In genomic region chr7:126340206-126340618, GRCm38 (mm10) we compare ENCODE assay signal across 11 mouse cellular contexts. TPM values are rescaled to one million over a fixed set of nuclear protein-coding genes. Genes with fewer than 3 reads are reported as not detected.
A peak's percentile ranks its signal among the peaks of the same experiment; 100 is the strongest.
DNase-seq lines count a peak whose midpoint lies in the region; ATAC-seq lines count a peak whose summit lies in the region.
"Had no signal": no experiment of that assay in that cellular context is flagged by ENCODE, and none has a peak within 500 bp of the region (broad histone marks: within the 10 kb centered on the region; RNA-seq: fewer than 3 reads in every experiment).

No protein-coding gene starts in this region.

- no peak overlapping the region for H3K27ac ChIP-seq in kidney, embryonic 14.5 days (ENCODE audit: low read depth, low read length)
- H3K27ac ChIP-seq in stomach, embryonic 15.5 days = no peak overlapping the region
- no peak overlapping the region for H3K27ac ChIP-seq in forebrain, embryonic 10.5 days
- H3K27ac ChIP-seq: forebrain, embryonic 13.5 days; neural tube, embryonic 13.5 days had no signal

- no peaks in the 10 kb centered on the region for H3K9me3 ChIP-seq in megakaryocyte, embryonic 14.5 days
- H3K9me3 ChIP-seq in kidney, embryonic 14.5 days (ENCODE audit: control insufficient read depth, low read length) = no peaks in the 10 kb centered on the region
- H3K9me3 ChIP-seq in stomach, embryonic 15.5 days = no peaks in the 10 kb centered on the region
- no peaks in the 10 kb centered on the region for H3K9me3 ChIP-seq in forebrain, embryonic 10.5 days
- H3K9me3 ChIP-seq: forebrain, embryonic 13.5 days; neural tube, embryonic 13.5 days had no signal

- peak overlapping the region; percentile 68 for H3K4me3 ChIP-seq in megakaryocyte, embryonic 14.5 days (replicated peaks)
- no peak overlapping the region for H3K4me3 ChIP-seq in kidney, embryonic 14.5 days (ENCODE audit: low read length)
- H3K4me3 ChIP-seq in stomach, embryonic 15.5 days (replicated peaks) = no peak overlapping the region
- no peak overlapping the region for H3K4me3 ChIP-seq in forebrain, embryonic 10.5 days
- H3K4me3 ChIP-seq: forebrain, embryonic 13.5 days; neural tube, embryonic 13.5 days had no signal

- no peak overlapping the region for H3K4me2 ChIP-seq in kidney, embryonic 14.5 days (replicated peaks; ENCODE audit: low read depth, low read length)
- H3K4me2 ChIP-seq in stomach, embryonic 15.5 days = no peak overlapping the region
- H3K4me2 ChIP-seq: forebrain, embryonic 13.5 days; neural tube, embryonic 13.5 days had no signal

- H3K9ac ChIP-seq in kidney, embryonic 14.5 days (ENCODE audit: low read depth, low read length) = no peak overlapping the region
- H3K9ac ChIP-seq in stomach, embryonic 15.5 days = no peak overlapping the region
- H3K9ac ChIP-seq: forebrain, embryonic 13.5 days; neural tube, embryonic 13.5 days had no signal

- 57% methylated on average over 6 of the region's 6 CpGs for WGBS in kidney, embryonic 14.5 days
- 67% methylated on average over 6 of the region's 6 CpGs for WGBS in stomach, embryonic 15.5 days
- WGBS in forebrain, embryonic 10.5 days = 75% methylated on average over 6 of the region's 6 CpGs

- H3K27me3 ChIP-seq in megakaryocyte, embryonic 14.5 days (replicated peaks) = no peaks in the 10 kb centered on the region
- H3K27me3 ChIP-seq in kidney, embryonic 14.5 days (ENCODE audit: control insufficient read depth, insufficient read depth, low read length) = no peaks in the 10 kb centered on the region
- H3K27me3 ChIP-seq in stomach, embryonic 15.5 days (replicated peaks) = no peaks in the 10 kb centered on the region
- H3K27me3 ChIP-seq in forebrain, embryonic 10.5 days (ENCODE audit: poor library complexity, severe bottlenecking) = no peaks in the 10 kb centered on the region
- H3K27me3 ChIP-seq: forebrain, embryonic 13.5 days; neural tube, embryonic 13.5 days had no signal

- ATAC-seq in megakaryocyte, adult 5-6 weeks (ENCODE audit: poor library complexity, severe bottlenecking) = no peak
- ATAC-seq in common myeloid progenitor, adult 5-6 weeks (replicated peaks; ENCODE audit: low read depth, poor library complexity, severe bottlenecking) = peak; percentile 35
- 0 out of 2 replicates have a peak, but pooled peaks have one; percentile 43 for ATAC-seq in kidney, embryonic 14.5 days (ENCODE audit: low FRiP score, low TSS enrichment)
- ATAC-seq in stomach, embryonic 15.5 days (ENCODE audit: insufficient read depth, low FRiP score, low read depth) = peak; percentile 43; the same call in 1 of the 2 replicates
- ATAC-seq: forebrain, embryonic 13.5 days had no signal

- H3K4me1 ChIP-seq in megakaryocyte, embryonic 14.5 days = peaks cover 55% of the 10 kb centered on the region
- 0 out of 2 replicates have a peak, but pooled peaks cover 8% of the 10 kb centered on the region for H3K4me1 ChIP-seq in kidney, embryonic 14.5 days (ENCODE audit: control insufficient read depth, insufficient read depth, low read length)
- 0 out of 2 replicates have a peak, but pooled peaks cover 3% of the 10 kb centered on the region for H3K4me1 ChIP-seq in stomach, embryonic 15.5 days
- peaks cover 6% of the 10 kb centered on the region; the same call in 1 of the 2 replicates for H3K4me1 ChIP-seq in forebrain, embryonic 10.5 days
- H3K4me1 ChIP-seq: forebrain, embryonic 13.5 days; neural tube, embryonic 13.5 days had no signal

- DNase-seq in natural killer cell, adult 2 months (ENCODE audit: low spot score in 2 of 2) = no peak
- no peak for DNase-seq in forebrain, embryonic 10.5 days (ENCODE audit: extremely low spot score, low spot score)
- DNase-seq: adrenal gland, adult 8-10 months; left cerebral cortex, postnatal 4 days had no signal

- no peaks in the 10 kb centered on the region for H3K36me3 ChIP-seq in megakaryocyte, embryonic 14.5 days (replicated peaks; ENCODE audit: low read length)
- no peaks in the 10 kb centered on the region for H3K36me3 ChIP-seq in kidney, embryonic 14.5 days (ENCODE audit: control insufficient read depth, insufficient read depth, low read length)
- H3K36me3 ChIP-seq in stomach, embryonic 15.5 days = no peaks in the 10 kb centered on the region
- no peaks in the 10 kb centered on the region for H3K36me3 ChIP-seq in forebrain, embryonic 10.5 days (replicated peaks)
- H3K36me3 ChIP-seq: neural tube, embryonic 13.5 days had no signal

RNA-seq across cellular contexts. Expression of gene Lat, which starts 29.2 kb away (rescaled TPM):
- 715 and 927 TPM in 2 replicates for polyA plus RNA-seq in megakaryocyte, embryonic 14.5 days (2012; ENCODE audit: insufficient read depth, low replicate concordance)
- total RNA-seq in megakaryocyte, adult 5-6 weeks (2015) = 3.2 and 7.3 TPM in 2 replicates
- 3.3 and 6.3 TPM in 2 replicates for total RNA-seq in megakaryocyte, adult 5-6 weeks (2017)
- total RNA-seq in common myeloid progenitor, adult 5-6 weeks (2017) = 16.4 and 22.4 TPM in 2 replicates
- polyA plus RNA-seq in kidney, embryonic 14.5 days (2014; fragmentation: Nextera tagmentation; extraction: Ambion mirVana) = 1.9 and 2.9 TPM in 2 replicates
- polyA plus RNA-seq in stomach, embryonic 15.5 days (2015; fragmentation: Nextera tagmentation; extraction: Ambion mirVana) = 2.0 and 2.2 TPM in 2 replicates
- 2.0 and 2.4 TPM in 2 replicates for polyA plus RNA-seq in forebrain, embryonic 10.5 days (2016; fragmentation: Nextera tagmentation; extraction: Ambion mirVana)

RNA-seq across cellular contexts. Expression of gene Spns1, which starts 37.0 kb away (rescaled TPM):
- polyA plus RNA-seq in megakaryocyte, embryonic 14.5 days (2012; ENCODE audit: insufficient read depth, low replicate concordance) = 74.6 and 153 TPM in 2 replicates
- total RNA-seq in megakaryocyte, adult 5-6 weeks (2015) = 7.9 and 11.5 TPM in 2 replicates
- 6.8 and 10.6 TPM in 2 replicates for total RNA-seq in megakaryocyte, adult 5-6 weeks (2017)
- 5.6 and 11.3 TPM in 2 replicates for total RNA-seq in common myeloid progenitor, adult 5-6 weeks (2017)
- polyA plus RNA-seq in kidney, embryonic 14.5 days (2014; fragmentation: Nextera tagmentation; extraction: Ambion mirVana) = 41.8 and 54.6 TPM in 2 replicates
- polyA plus RNA-seq in stomach, embryonic 15.5 days (2015; fragmentation: Nextera tagmentation; extraction: Ambion mirVana) = 42.4 and 53.8 TPM in 2 replicates
- polyA plus RNA-seq in forebrain, embryonic 10.5 days (2016; fragmentation: Nextera tagmentation; extraction: Ambion mirVana) = 64.7 and 68.6 TPM in 2 replicates

RNA-seq across cellular contexts. Expression of gene Nfatc2ip, which starts 56.3 kb away (rescaled TPM):
- polyA plus RNA-seq in megakaryocyte, embryonic 14.5 days (2012; ENCODE audit: insufficient read depth, low replicate concordance) = 0.79 TPM in 1 of 2 replicates, not detected in the other
- total RNA-seq in megakaryocyte, adult 5-6 weeks (2015) = 10.1 and 11.7 TPM in 2 replicates
- total RNA-seq in megakaryocyte, adult 5-6 weeks (2017) = 13.9 and 16.6 TPM in 2 replicates
- 18.2 and 24.4 TPM in 2 replicates for total RNA-seq in common myeloid progenitor, adult 5-6 weeks (2017)
- polyA plus RNA-seq in kidney, embryonic 14.5 days (2014; fragmentation: Nextera tagmentation; extraction: Ambion mirVana) = 2.8 and 4.1 TPM in 2 replicates
- 2.3 and 2.7 TPM in 2 replicates for polyA plus RNA-seq in stomach, embryonic 15.5 days (2015; fragmentation: Nextera tagmentation; extraction: Ambion mirVana)
- polyA plus RNA-seq in forebrain, embryonic 10.5 days (2016; fragmentation: Nextera tagmentation; extraction: Ambion mirVana) = 2.6 and 2.8 TPM in 2 replicates

Comparison
In these comparisons a context has a peak if more than half of its experiments do, and no peak if none do; other contexts are left out.
1. RNA of gene Lat, which starts 29.2 kb away (polyA plus RNA-seq): 715 to 927 TPM in megakaryocyte, embryonic 14.5 days; 2.0 to 2.4 TPM in forebrain, embryonic 10.5 days, 2.0 to 2.2 TPM in stomach, embryonic 15.5 days and 1.9 to 2.9 TPM in kidney, embryonic 14.5 days; every median in the first group is over 100 times any median in the second.